Mouse (Mus musculus) forebrain, embryonic 14.5 days (tissue): Measurements from ENCODE around the gene Bri3bp. TPM values are rescaled to one million over a fixed set of nuclear protein-coding genes. Genes with fewer than 3 reads are reported as not detected.

Experiments used
- ATAC-seq: fragments of 200-750 bp; cut with Nextera tagmentation; 2 replicates; pipeline ENCODE4 v1.8.0; 2017; ENCODE audit warnings: mild to moderate bottlenecking, moderate library complexity
- DNase-seq: peaks from one replicate; pipeline ENCODE4 v3.0.0-alpha.2; 2015; ENCODE audit warnings: low spot score
- H3K27ac ChIP-seq: fragments of 300-500 bp; sonication (generic); 2 replicates; pipeline ENCODE4 v1.5.1; 2014; ENCODE audit warnings: low read depth, mild to moderate bottlenecking, control low read depth, low read length, moderate library complexity
- H3K27me3 ChIP-seq: fragments of 300-500 bp; sonication (generic); replicated peaks from 2 replicates; pipeline ENCODE4 v1.6.1; 2014; ENCODE audit warnings: low read length, control low read depth, mixed read lengths; ENCODE audit not compliant: control insufficient read depth, insufficient read depth
- H3K36me3 ChIP-seq: fragments of 300-500 bp; sonication (generic); 2 replicates; pipeline ENCODE4 v1.6.1; 2014; ENCODE audit warnings: low read length, control low read depth; ENCODE audit not compliant: control insufficient read depth, insufficient read depth
- H3K4me1 ChIP-seq: fragments of 300-500 bp; sonication (generic); 2 replicates; pipeline ENCODE4 v1.6.1; 2014; ENCODE audit warnings: antibody characterized with exemption, low read length, control low read depth; ENCODE audit not compliant: control insufficient read depth, insufficient read depth
- H3K4me2 ChIP-seq: fragments of 300-500 bp; sonication (generic); 2 replicates; pipeline ENCODE4 v1.6.1; 2014; ENCODE audit warnings: mild to moderate bottlenecking, control low read depth, low read length
- H3K4me3 ChIP-seq: fragments of 300-500 bp; sonication (generic); 2 replicates; pipeline ENCODE4 v1.5.1; 2014; ENCODE audit warnings: low read depth, low read length, control low read depth
- H3K9ac ChIP-seq: fragments of 300-500 bp; sonication (generic); 2 replicates; pipeline ENCODE4 v1.6.1; 2014; ENCODE audit warnings: mild to moderate bottlenecking, low read length, control low read depth, moderate library complexity
- H3K9me3 ChIP-seq: fragments of 300-500 bp; sonication (generic); replicated peaks from 2 replicates; pipeline ENCODE4 v1.6.1; 2016; ENCODE audit warnings: low read length, control low read depth, mixed read lengths; ENCODE audit not compliant: control insufficient read depth
- WGBS: fragments of 180-500 bp; shearing (Covaris S2); extraction: QIAGEN DNeasy Blood & Tissue Kit; methylation state at CpG from one replicate; pipeline ENCODE4 v1.1.7; 2014; 5-methylcytosine and 5-hydroxymethylcytosine counted together
- microRNA-seq: library from miRNA; unstranded; fragments of <30 nt; microRNA quantifications from one replicate; pipeline ENCODE4, GENCODE M21; 2016
- polyA plus RNA-seq: library from polyadenylated mRNA; unstranded; fragments of >200 nt; fragmentation: Nextera tagmentation; extraction: Ambion mirVana; gene quantifications from 2 replicates; pipeline ENCODE4 v1.2.1, GENCODE M21; 2014

Gene Bri3bp
- polyA plus RNA-seq, 1 experiment from 2014 or later: 26.0 TPM

- no peak for DNase-seq
- Histone ChIP-seq H3K27ac (no peak overlapping the region; the same call in 1 of the 2 replicates), H3K4me2 (no peak overlapping the region), H3K4me3 (no peak overlapping the region), H3K27me3 (no peaks in the 10 kb centered on the region), H3K9me3 (no peaks in the 10 kb centered on the region), H3K4me1 (no peaks in the 10 kb centered on the region), H3K36me3 (peaks cover 52% of the 10 kb centered on the region), H3K9ac (no peak overlapping the region)
- ATAC-seq: no peak
- WGBS: 93% methylated on average over 15 of the region's 15 CpGs
These were observed 64.6 kb downstream of the Bri3bp start for GRCm38 (mm10) chr5:125505968-125506367.

- Histone ChIP-seq H3K4me2 (no peak overlapping the region), H3K9me3 (no peaks in the 10 kb centered on the region), H3K9ac (no peak overlapping the region), H3K27me3 (no peaks in the 10 kb centered on the region), H3K4me1 (no peaks in the 10 kb centered on the region), H3K36me3 (peaks cover 66% of the 10 kb centered on the region), H3K4me3 (no peak overlapping the region), H3K27ac (no peak overlapping the region)
- WGBS: 95% methylated on average over 9 of the region's 9 CpGs
- ATAC-seq (no peak), DNase-seq (no peak)
These were observed 66.2 kb downstream of the Bri3bp start for GRCm38 (mm10) chr5:125507582-125507981.

DNA sequence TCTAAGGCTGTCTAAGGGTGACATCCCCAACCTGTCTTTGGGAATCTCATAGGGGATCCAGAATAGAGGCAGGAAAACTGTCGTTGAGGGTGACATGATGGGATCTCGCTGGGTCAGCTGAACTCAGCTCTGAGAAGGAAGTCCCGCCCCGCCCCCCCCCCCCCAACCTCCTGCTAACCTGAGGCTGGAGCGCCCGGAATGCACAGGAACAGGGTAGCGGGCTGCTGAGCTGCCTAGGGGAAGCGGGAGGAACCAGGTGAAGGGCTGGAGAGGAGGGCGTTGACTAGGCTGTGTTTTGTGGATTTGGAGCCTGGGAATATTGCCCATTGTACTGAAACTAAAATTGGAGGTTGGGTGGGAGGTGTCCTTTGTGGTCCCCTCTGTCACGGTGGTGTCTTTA, 66.6 kb downstream of the Bri3bp start:
- H3K9me3 ChIP-seq: no peaks in the 10 kb centered on the region
- H3K4me2 ChIP-seq: no peak overlapping the region
- H3K27ac ChIP-seq: no peak overlapping the region
- H3K36me3 ChIP-seq: peaks cover 69% of the 10 kb centered on the region
- no peaks in the 10 kb centered on the region for H3K4me1 ChIP-seq
- no peak overlapping the region for H3K9ac ChIP-seq
- no peaks in the 10 kb centered on the region for H3K27me3 ChIP-seq
- 93% methylated on average over 10 of the region's 10 CpGs for WGBS
- DNase-seq (no peak), ATAC-seq (no peak)
- no peak overlapping the region for H3K4me3 ChIP-seq

- Histone ChIP-seq H3K4me3 (no peak overlapping the region), H3K27me3 (no peaks in the 10 kb centered on the region), H3K9ac (no peak overlapping the region), H3K4me2 (no peak overlapping the region), H3K36me3 (peaks cover 70% of the 10 kb centered on the region), H3K4me1 (no peaks in the 10 kb centered on the region), H3K9me3 (no peaks in the 10 kb centered on the region), H3K27ac (no peak overlapping the region)
- no peak for DNase-seq
- 47% methylated on average over 5 of the region's 5 CpGs for WGBS
- ATAC-seq: no peak; the same call in 1 of the 2 replicates
These were observed 68.2 kb downstream of the Bri3bp start for GRCm38 (mm10) chr5:125509541-125509940.

Small RNA genes lying within 50 kb of the gene (microRNA-seq; reads per million reads assigned to microRNA genes)
- not detected for gene Gm27551

Other genes with a start within 250 kb of the Bri3bp start
- gene Scarb1, start 100.5 kb upstream of the Bri3bp start, polyA plus RNA-seq: 17.6 and 21.7 TPM in 2 replicates
- 0.33 TPM in 1 of 2 replicates, not detected in the other for gene Gm10382, start 52.2 kb upstream of the Bri3bp start, polyA plus RNA-seq
- 981 and 1,199 TPM in 2 replicates for gene Ubc, start 51.4 kb upstream of the Bri3bp start, polyA plus RNA-seq
- 4.7 and 7.0 TPM in 2 replicates for gene Dhx37, start 7.4 kb upstream of the Bri3bp start, polyA plus RNA-seq
- gene Aacs, start 34.2 kb downstream of the Bri3bp start, polyA plus RNA-seq: 51.8 and 71.1 TPM in 2 replicates
- gene Tmem132b, start 90.2 kb downstream of the Bri3bp start, polyA plus RNA-seq: 3.1 and 4.4 TPM in 2 replicates